Mouse (Mus musculus): ENCODE measurements around the gene Ttc25.
"Not testable (repeated sequence)": the region's sequence is repeated elsewhere in the genome, so short reads cannot be mapped to it uniquely, and the experiment has no call there.

Gene Ttc25

DNA sequence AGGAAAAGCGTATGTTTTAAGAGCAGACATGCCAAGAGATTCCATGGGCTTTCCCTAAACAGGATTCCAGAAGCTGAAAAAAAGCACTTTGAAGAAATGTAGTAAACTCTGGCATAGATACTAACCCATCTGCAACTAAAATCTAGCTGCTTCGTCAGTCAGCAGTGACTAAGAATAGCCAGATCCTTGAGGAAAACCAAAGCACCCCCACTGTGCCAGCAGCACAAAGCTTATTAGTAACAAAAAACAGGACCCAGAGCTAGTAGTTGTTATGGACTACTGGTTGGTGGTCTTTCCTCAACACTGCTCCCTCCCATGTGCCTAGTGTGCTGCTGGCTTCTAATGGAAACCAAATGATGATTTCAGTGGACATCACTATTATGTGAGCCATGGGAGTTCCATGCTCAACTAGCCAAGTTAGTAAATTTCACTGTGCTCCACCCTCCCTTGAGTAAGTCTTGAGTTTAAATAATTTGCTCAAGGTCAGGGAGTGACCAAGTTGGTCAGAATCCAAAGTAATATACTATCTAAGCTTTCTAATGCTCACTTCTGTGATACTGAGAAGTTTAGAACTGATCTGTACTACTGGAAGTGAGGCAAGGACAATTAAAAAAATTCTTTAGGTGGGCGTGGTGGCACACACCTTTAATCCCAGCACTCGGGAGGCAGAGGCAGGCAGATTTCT is 59.1 kb downstream of the Ttc25 start:
- no peak for DNase-seq (ENCODE audit: low read depth)

DNA sequence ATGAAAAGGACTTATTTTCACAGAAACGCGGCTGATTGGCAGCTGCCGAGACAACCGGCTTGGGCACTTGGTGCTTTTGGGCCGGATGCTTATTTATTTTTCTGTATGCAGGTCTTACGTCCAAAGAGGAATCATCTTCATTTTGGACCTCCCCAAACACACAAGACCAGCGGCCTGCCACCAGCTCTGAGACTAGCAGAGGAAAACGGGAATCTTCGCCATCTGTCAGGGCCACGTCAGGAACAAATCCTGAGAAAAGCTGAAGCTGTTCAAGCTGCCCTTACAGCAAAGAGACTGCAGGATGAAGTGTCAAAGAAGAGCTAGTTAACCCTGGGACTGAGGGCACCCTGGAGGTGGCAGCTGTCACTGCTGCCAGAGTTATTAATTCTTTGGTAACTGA is 60.0 kb downstream of the Ttc25 start:
- DNase-seq (ENCODE audit: low read depth): no peak

DNA sequence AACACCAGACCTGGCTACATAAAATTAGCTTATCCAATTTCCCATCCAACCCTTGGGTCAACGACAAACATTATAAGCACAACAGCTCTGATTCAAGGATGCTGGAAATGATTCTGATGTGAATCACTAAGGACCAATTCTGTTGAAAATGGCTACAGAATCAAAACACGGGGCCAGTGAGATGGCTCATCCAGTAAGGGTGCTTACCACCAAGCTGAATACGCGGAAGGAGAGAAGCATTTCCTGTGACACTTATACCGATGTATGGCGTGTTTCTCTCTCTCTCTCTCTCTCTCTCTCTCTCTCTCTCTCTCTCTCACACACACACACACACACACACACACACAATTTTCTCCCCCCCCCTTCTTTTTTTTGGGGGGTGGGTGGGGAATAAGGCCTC is 61.7 kb downstream of the Ttc25 start:
- DNase-seq (ENCODE audit: low read depth): no peak

DNA sequence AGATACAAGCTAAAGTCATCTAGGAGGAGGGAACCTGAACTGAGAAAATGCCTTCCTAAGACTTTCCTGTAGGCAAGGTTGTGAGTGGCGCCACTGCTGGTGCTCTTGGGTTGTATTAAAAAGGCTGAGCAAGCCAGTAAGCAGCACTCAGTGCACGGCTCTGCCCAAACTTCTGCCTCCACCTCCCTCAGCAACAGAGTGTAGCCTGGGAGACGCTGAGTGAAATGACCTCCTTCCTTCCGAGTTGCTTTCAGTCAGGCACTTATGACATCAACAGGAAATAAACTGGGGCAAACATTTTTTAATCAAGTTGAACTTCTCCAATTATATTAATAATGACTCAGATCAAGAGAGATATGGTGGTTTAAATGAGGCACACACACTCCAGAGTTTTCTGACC is 63.4 kb downstream of the Ttc25 start:
- peak; percentile 62 for DNase-seq (ENCODE audit: low read depth)

DNA sequence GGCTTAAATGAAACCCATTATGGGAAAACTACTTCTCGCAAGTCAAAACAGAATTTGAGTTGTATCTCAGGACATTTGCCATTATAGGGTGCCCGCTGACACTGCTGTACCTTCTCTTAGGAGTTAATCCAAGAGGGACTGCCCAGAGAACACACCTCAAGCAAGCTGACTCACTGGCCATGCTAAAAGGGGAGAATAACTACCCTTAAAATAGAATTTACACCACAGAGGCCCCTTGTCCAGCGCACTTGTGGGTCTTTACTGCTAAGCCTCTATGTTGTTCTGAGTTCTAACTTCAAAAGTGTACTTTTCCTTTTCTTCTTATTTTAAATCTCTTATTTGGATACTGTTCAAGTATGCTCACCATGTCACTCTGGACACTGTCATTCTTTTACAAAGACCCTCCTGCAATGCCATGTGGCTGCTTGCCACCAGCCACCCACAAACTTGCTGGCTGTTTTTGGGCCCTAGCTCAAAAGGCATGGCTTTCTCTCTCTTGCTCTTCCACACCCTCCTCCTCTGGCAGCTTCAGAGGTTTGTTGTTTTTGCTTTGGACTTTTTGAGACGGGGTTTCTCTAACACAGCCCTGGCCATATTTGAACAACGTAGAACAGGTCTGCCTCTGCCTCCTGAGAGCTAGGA is 64.1 kb downstream of the Ttc25 start:
- no peak for DNase-seq (ENCODE audit: low read depth)

DNA sequence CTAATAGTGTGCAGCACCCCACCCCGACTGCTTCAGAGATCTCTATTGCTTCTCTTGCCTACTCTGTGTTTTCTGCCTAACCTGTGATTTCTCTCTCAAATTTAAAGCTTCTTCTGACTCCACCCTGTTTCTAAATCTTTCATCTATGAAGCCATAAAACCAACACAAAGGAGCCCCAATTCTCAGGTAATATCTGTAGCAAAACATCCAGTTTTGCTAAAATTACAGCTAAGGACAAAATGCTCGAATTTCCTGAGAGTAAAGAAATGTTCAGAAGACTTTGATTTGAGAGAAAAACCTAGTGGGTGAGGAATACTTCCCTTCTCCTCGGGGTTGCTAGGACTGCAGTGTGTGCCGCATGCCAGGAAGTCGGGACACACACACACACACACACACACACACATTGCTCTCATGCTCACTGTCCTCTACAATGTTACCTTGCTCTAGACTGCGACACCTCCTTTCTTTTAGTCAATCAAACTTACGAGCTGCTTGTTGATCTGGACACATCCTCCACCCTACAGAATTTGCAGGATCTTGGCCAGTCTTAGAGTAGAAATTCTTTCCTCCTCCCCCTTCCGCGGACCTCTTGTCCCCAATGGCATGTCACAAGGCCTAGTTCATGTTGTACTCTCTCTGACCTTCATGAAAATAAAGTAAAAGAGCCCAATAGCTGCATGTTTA is 64.7 kb downstream of the Ttc25 start:
- DNase-seq (ENCODE audit: low read depth): no peak

DNA sequence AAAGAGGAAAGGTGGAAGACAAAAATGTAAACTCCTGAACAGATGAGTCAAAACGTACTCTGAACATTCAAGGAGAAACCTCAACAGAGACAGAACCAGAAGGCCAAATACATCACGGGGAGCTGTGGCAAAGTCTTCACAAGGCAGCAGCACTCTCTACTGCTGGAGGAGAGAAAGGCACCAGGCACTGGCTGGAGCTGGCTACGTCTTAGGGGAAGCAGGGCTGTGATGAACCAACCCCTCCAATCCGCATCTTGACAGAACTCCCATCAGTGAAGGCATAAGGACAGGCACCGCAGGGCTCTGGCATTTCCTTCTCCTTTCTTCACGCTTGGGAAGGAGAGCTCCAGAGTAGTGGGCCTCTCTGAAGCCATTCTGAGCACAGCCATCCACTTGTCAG is 66.2 kb downstream of the Ttc25 start:
- DNase-seq (ENCODE audit: low read depth): peak; percentile 21

DNA sequence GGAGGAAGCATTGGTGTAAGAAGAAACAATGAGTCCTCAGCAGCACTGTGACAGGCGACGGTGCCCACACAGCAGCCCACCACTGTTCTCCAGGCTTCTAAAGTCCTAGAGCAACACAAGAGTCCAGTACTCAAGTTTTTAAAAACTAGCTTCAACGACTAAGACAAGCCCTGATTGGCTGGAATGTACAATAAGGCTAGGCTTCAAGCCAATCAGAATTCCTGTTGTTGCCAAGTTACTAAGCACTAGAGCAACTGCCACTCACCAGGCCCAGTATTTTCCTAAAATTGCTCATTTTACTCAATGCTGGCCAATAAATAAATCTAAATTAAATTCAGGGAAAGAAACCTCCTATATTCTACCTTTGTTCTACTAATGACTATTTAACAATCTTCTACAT is 67.8 kb downstream of the Ttc25 start:
- peak; percentile 46 for DNase-seq (ENCODE audit: low read depth)

DNA sequence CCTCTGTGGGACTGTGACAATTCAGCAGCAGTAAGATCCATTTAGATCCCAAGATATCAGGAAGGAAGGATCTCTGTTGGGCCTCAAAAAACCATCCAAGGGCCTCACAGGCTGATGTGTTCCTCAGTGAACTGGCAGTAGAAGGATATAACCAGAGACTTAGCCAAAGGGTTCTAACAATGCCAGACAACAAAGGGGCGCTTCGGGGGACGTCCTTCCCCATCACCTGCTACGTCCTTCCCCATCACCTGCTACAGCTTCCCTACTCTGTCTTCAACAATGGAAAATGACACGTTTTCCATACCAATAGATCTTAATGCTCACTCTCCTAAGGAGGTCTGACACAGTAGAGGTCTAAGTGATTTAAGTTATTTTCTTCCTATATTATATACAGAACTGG is 70.9 kb downstream of the Ttc25 start:
- no peak for DNase-seq (ENCODE audit: low read depth)

DNA sequence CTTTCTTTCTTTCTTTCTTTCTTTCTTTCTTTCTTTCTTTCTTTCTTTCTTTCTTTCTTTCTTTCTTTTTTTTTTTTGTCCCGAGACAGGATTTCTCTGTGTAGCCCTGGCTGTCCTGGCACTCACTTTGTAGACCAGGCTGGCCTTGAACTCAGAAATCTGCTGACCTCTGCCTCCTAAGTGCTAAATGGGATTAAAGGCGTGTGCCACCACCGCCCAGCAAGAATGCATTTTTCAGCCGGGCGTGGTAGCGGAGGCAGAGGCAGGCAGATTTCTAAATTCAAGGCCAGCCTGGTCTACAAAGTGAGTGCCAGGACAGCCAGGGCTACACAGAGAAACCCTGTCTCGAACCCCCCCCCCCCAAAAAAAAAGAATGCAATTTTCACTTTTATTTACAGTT is 71.4 kb downstream of the Ttc25 start:
- not testable (repeated sequence) for DNase-seq (ENCODE audit: low read depth)

DNA sequence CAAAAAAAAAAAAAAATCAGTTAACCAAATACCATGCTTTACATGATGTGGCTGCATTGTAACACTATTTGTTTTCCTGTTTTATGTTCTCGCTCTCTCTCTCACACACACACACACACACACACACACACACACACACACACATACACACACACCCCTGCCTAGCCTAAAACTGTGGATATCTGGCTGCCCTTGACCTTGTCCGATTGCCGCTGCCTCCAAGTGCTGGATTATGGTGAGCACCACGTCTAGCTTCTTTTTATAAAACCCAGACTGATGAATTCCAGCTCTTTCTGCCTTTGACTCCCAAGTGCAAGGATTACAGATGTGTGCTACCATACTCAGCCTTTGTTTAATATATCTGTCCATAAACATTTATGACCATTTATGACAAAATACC is 72.1 kb downstream of the Ttc25 start:
- DNase-seq (ENCODE audit: low read depth): no peak

DNA sequence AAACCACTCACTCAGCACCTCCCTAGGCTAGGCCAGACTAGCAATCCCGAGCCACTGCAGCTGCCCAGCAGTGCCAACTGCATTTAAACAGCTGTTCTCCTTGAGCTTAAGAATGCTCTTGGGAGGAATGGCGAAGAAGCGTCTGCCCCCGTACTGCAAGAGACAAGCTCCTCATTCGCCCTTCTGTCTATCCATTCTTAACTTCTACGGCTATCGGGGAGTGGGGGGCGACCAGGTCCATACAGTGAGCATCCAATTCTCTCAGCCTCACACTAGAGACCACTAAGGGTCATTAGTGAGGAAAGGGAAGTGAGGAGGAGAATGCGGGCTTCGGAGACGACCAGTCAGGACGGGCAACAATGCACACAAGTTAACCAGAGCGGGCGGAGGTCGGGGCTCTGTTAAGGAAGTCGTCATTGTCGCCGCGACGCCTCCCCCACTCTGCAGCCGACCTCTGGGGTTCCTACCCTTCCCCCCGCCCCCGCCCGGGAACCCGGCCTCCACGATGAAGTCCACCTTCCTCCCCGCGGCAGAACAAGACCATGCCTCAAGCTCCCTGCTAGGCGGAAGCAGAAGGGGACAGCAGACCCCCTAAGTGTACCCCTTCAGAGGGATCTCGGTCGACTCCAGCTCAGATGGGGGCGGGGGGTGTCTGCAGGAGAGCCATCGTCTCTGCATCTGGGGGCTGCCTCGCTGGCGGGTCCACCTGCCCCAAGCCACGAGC is 73.5 kb downstream of the Ttc25 start, which contains the start of gene Nkiras2:
Nkiras2 (plus strand) TSS at position 484 of the 724 bp plus-strand sequence.
- peak; percentile 90 for DNase-seq (ENCODE audit: low read depth)

DNA sequence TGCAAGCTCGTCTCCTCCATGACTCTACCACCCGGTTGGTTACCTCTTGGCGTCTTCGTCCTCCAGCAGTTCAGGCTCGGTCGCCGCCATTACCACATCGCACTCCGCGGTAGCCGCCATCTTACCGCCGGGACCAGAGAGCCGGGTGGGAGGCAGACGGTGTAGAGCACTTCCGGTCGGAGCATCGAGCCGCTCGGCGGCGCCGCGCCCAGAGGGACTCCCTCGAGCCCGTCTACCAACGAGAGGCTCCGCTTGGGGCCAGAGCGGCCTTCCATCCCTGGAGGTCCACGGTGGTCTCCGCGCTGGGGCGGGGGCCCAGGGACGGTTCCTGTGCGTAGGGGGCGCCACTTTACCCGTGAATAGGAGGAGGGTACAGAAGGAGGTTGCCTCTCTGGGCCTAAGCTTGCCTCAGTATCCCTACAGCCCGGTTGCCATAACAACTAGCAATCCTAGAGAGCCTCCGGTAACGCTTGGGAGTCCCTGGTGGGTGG is 74.1 kb downstream of the Ttc25 start:
- peak; percentile 94 for DNase-seq (ENCODE audit: low read depth)

DNA sequence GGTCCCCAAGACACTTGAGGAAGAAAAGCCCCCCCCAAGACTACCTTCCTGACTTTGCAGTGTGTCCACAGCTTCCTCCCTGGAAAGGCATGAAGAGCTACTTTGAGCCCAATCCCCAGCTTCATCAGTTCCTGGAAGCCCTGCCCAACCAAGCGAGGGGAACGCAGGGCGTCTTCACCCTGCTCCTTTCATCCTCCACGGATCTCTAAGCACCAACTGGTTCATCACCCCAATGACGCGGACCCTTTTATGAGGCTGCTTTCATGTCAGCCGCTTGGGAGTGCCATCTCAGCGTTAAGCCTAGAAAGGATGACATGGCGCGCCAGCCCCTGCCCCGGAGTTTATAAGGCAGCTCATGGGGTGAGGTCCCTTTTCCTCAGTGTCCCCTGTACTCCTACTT is 74.6 kb downstream of the Ttc25 start, which contains the start of gene Dnajc7:
Dnajc7 (minus strand) TSS at position 187 of the 400 bp plus-strand sequence.
- no peak for DNase-seq (ENCODE audit: low read depth)
